Mouse (Mus musculus): ENCODE measurements around the gene Ncs1.

DNA sequence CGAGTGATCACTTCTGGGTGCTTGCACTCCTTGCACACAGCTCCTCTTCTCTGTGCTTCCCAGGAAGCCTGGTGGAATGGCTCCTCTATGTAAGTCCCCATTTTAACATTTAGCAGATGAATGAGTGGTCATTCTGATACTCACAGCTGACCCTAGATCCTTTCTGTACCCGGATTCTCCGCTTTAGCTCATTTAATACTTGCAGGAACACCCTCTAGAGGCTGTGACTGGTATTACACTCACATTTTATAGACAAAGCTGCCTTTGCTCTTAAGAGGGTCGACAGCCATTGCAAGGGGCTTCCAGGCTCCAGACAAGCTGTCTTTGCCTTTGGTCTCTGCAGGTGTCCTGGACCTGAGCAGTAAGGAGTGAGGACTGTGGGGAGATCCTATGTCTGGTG is 53.6 kb downstream of the Ncs1 start:
- TF ChIP-seq CTCF (conservative IDR thresholded peaks at IDR 0.05; ENCODE audit: insufficient read depth, insufficient read length, low read depth, low read length): peak; percentile 30; the same call in 1 of the 2 replicates
- no peak for TF ChIP-seq POLR2A (IDR thresholded peaks at IDR 0.05; ENCODE audit: low read depth, low read length)
